Mouse (Mus musculus) embryo, embryonic 11.5 days (tissue): ENCODE measurements at regions not wholly inside any gene's neighbourhood (a gene's known extent, or its start where the extent isn't known, plus 50 kb on each side); places are given as distances from the start of the nearest gene placed in this dataset.

Experiments
- DNase-seq: peaks from one replicate; pipeline ENCODE4 v3.0.0-alpha.2; 2012; ENCODE audit warnings: low read depth, low spot score

GRCm38 (mm10) chr3:102316151-102316550 is 111.7 kb upstream of the Vangl1 start:
- no peak for DNase-seq

- no peak for DNase-seq
Measured at GRCm38 (mm10) chr3:102311482-102312225, 107.2 kb upstream of the Vangl1 start.

- no peak for DNase-seq
Measured at GRCm38 (mm10) chr3:102310243-102310642, 105.8 kb upstream of the Vangl1 start.

- peak; percentile 39 for DNase-seq
Measured at GRCm38 (mm10) chr3:102309756-102310155, 105.3 kb upstream of the Vangl1 start.

DNA sequence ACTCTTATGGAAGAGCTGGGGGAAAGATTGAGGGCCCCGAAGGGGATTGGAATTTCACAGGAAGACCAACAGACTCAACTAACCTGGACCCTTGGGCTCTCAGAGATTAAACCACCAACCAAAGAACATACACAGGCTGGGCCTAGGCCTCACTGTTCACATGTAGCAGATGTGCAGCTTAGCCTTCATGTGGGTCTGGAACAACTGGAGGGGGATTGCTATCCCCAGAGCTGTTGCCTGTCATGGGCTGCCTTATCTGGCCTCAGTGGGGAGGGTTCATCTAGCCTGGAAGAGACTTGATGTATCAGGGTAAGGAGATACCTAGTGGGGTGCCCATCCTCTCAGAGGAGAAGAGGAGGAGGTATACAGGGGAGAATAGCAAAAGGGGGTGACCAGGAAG is 103.2 kb upstream of the Vangl1 start:
- DNase-seq: no peak

DNA sequence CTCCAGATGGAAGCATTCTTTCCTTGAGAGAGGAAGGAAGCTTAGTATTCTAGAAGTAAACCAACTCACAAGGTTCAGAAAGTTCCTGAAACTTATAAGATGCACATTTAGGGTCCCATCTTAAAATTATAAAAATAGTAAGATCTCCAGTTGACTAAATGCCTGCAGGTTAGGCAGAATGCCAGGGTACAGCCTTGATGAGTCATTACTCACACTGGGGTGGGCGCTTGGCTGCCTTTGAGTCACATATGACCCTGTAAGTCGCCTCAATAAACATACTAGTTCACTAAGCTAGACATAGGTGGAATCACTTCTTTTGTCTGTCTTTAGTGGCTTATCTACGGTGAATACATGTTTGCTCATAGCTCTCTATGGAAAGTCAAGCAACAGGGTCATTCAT is 87.9 kb upstream of the Vangl1 start:
- no peak for DNase-seq

DNA sequence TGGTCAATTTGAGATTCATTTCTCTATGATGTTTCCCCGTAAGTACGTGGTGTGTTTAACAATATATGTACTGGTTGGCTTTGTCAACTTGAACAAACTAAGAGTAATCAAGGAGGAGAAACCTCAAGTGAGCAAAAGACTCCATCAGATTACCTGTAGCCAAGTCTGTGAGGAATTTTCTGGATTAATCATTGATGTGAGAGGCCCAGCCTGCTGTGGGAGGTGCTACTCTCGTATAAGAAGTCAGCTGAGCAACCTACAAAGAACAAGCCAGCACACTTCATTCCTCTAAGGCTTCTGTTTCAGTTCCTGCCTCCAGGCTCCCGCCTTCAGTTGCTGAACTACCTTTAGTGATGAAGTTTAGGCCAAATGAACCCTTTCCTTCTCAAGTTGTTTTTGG is 77.5 kb upstream of the Vangl1 start:
- no peak for DNase-seq

GRCm38 (mm10) chr3:102276758-102277157 is 72.3 kb upstream of the Vangl1 start:
- DNase-seq: no peak

DNA sequence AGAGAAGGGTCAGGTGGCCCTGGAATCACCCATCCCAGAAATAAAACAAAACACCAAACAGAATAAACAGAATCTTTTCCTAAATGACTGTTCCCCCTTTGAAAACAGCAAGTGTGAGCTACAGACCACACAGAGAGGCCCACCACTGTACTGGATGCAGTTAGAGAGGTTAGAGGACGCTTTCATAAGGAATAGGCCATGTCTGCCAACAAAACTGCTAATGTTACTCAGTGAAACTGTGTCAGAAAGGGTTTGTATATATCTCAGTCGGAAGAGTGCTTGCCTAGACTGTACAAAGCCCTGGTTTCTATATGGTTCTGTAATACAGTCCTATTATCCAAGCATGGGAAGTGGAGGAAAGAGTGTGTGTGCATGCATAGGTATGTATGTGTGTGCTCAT is 71.8 kb upstream of the Vangl1 start:
- no peak for DNase-seq

GRCm38 (mm10) chr3:102275256-102276022 is 70.9 kb upstream of the Vangl1 start:
- no peak for DNase-seq

DNA sequence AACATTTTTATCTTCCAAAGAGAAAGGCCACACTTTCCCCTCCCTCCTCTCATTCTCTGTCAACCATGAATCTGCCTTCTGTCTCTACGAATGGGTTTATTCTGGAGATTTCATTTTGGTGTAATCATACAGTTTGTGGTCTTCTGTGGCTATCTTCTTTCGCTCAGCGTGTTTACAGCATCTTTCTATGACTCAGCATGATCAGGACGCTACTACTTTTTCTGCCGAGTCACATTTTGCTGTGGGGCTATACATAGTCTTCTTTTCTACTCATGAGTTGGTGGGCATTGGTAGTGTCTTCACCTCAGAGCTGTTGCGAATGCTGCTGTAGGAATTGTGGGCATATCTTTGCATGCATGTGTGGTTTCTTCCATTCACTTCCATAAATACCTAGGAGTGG is 66.3 kb upstream of the Vangl1 start:
- no peak for DNase-seq

GRCm38 (mm10) chr3:102270257-102270656 is 65.8 kb upstream of the Vangl1 start:
- DNase-seq: no peak

DNA sequence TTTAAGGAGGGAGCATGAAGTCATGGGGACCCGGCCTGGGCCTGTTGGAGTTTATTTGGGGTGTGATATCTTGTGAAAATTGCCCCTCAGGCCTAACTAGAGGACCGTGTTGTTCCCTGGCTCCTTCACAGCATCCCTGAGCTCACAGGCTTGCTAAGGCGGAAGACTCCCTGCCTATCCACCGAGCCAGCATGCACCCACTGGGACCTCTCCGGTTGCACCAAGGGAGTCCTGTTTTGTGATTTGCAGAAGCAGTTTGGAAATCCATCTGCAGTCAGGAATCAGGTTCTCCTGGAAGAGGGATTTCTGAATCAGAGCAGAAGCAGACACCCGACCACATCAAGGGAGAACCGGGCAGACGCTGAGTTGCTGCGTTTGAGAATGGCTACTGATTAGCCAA is 61.6 kb upstream of the Vangl1 start:
- no peak for DNase-seq

- no peak for DNase-seq
Measured at GRCm38 (mm10) chr3:102265146-102265545, 60.7 kb upstream of the Vangl1 start.

DNA sequence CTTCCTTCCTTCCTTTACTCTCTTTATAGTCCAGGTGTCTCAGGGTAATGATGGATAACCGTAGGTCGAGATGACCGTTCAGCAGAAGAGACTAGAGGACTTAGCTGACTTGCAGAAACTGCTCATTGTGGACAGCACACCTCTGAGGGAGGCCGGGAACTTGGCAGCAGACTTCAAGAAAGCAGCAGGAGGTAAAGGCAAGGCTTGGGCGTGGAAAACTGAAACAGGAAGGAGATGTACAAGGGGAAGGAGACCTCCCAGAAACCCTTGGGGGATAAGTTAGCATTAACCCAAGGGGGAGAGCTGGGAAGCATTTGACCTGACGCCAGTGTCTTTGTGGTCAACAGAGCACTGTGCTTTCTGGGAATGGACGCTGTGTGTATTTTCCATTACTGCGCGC is 58.8 kb upstream of the Vangl1 start:
- no peak for DNase-seq

GRCm38 (mm10) chr3:102262665-102263064 is 58.2 kb upstream of the Vangl1 start:
- no peak for DNase-seq

GRCm38 (mm10) chr3:102261517-102261916 is 57.0 kb upstream of the Vangl1 start:
- DNase-seq: no peak
